Mouse (Mus musculus) spleen, adult 12 weeks (tissue): ENCODE data around the gene Yy2.

Source experiments
- DNase-seq: peaks from one replicate; pipeline ENCODE4 v3.0.0; 2022; ENCODE audit warnings: low spot score

Gene Yy2

GRCm38 (mm10) chrX:157568840-157569239, at the start of gene Yy2:
Gene Yy2 (minus strand): TSS chrX:157568985.
- DNase-seq = no peak

GRCm38 (mm10) chrX:157612894-157613293, 44.1 kb upstream of the Yy2 start:
- no peak for DNase-seq

GRCm38 (mm10) chrX:157601450-157601849, 32.7 kb upstream of the Yy2 start:
- no peak for DNase-seq

DNA sequence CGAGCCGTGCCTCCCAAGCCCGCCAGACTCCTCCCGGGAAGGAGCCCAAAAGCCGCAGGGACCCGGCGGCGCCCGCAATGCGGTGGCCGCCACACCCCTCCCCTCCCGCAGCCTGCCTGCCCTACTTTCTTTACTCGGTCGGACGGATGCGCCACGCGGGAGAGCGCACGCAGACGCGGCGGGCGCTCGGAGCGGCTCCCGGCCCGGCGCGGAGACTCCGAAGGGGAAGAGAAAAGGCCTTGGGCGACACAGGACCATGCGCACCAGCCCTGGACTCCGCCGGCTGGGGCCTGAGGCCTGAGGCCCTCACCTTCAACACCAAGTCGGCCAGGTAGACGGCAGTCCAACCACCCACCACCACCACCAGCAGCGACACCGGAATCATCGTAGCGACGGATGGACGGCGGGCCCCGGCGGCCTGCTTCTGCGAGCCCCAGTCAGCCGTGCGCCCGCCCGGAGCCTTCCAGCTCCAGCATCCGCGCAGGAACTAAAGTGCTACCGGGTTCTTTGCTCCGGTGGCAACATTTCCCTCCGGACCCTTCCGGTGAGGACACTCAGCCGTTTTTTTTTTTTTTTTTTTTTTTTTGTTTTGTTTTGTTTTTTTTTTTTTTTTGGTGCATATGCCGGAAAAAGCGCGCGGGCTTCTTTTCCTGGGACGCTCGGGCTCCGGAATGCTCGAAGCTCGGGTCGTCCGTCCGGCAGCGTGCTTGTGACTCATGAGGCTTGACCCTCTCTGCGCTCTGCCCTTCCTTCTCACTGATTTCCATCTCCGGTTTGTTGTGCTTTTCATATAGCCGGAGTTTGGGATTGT, 29.6 kb upstream of the Yy2 start, which contains the start of gene Mbtps2:
Mbtps2 (minus strand) TSS at position 530 of the 811 bp plus-strand sequence.
- peak; percentile 21 for DNase-seq

- no peak for DNase-seq
Observed at GRCm38 (mm10) chrX:157597585-157598185, 28.9 kb upstream of the Yy2 start.

GRCm38 (mm10) chrX:157596802-157597201, 28.0 kb upstream of the Yy2 start:
- DNase-seq = no peak

GRCm38 (mm10) chrX:157595927-157596326, 27.1 kb upstream of the Yy2 start:
- DNase-seq = no peak

DNA sequence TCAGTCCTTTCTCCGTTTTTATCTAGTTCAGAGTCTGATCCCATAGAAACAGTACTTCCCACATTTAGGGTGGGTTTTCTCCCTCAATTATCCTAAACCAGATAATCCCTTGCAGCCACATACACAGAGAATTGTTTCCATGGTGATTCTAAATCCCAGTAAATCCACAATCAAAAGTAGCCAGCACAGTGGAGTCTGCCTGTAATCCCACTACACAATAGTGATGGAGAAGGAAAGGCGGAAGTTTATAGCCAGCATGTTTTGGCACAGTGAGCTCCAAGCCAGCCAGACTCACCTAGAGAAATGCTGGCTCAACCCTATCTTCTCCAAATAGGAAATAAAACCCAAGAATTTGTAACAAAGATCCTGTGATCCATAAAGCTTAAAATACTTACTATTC, 25.8 kb upstream of the Yy2 start:
- no peak for DNase-seq

DNA sequence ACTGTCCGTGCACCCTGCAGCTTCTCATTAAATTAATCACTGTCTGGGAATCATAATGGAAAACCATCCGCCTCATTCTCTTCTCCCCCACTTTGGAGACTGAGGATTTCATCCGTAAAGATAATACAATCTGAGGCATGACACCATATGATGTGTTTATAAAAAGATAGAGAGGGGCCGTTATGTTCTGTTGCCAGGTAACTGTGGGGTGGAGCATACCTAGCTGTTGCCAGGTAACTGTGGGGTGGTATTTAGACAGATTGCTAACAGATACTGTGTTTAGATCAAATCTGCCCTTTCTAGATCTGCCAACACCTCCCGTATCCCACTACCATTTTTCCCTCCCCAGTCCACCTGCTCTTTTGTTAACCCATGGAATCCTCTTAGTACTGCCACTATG, 18.2 kb upstream of the Yy2 start:
- DNase-seq = no peak

- DNase-seq = no peak
Observed at GRCm38 (mm10) chrX:157586397-157586796, 17.6 kb upstream of the Yy2 start.

DNA sequence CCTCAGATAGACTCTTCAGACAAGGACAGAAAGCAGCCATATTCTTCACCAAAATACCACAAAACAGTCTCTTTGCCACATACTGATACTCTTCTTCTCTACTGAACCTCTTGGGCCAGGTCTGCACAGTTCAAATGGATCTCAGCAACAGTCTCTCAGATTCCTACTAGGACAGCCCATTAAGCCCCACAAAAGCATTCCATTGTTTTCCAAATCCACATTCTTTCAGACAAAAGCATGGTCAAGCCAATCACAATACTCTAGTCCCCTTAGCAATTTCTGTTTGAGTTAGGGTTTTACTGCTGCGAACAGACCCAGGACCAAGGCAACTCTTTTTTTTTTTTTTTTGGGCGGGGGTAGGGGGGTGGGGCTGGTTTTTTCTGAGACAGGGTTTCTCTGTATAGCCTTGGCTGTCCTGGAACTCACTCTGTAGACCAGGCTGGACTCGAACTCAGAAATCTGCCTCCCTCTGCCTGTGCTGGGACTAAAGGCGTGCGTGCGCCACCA, 10.4 kb upstream of the Yy2 start:
- no peak for DNase-seq

- no peak for DNase-seq
Observed at GRCm38 (mm10) chrX:157574683-157575082, 5.9 kb upstream of the Yy2 start.

GRCm38 (mm10) chrX:157563794-157564193, 5.0 kb downstream of the Yy2 start:
- no peak for DNase-seq

GRCm38 (mm10) chrX:157547082-157547481, 21.7 kb downstream of the Yy2 start:
- no peak for DNase-seq
